Mouse (Mus musculus) CH12.LX (cell line): ENCODE results near the gene Cramp1l.

ENCODE experiments used
- CTCF ChIP-seq, 2 experiments: IDR thresholded peaks in 1 of 2; conservative IDR thresholded peaks in 1 of 2; 2 replicates each; pipeline ENCODE4 v1.5.1; 2011 to 2012; ENCODE audit warnings: low read depth in 2 of 2, low read length in 2 of 2, improper control_type of control experiment in 1 of 2, inconsistent platforms in 1 of 2, mild to moderate bottlenecking in 1 of 2, moderate library complexity in 1 of 2
- EP300 ChIP-seq: IDR thresholded peaks from 2 replicates; pipeline ENCODE4 v1.6.1; 2011; ENCODE audit warnings: low read length, improper control_type of control experiment
- GABPA ChIP-seq: IDR thresholded peaks from 2 replicates; pipeline ENCODE4 v1.6.1; 2012; ENCODE audit warnings: low read depth, low read length, improper control_type of control experiment, inconsistent platforms; ENCODE audit not compliant: insufficient replicate concordance
- HCFC1 ChIP-seq: IDR thresholded peaks from 2 replicates; pipeline ENCODE4 v1.6.1; 2012; ENCODE audit warnings: low read depth, mild to moderate bottlenecking, inconsistent platforms, low read length, improper control_type of control experiment
- MYC ChIP-seq: IDR thresholded peaks from 2 replicates; pipeline ENCODE4 v1.6.1; 2011; ENCODE audit warnings: low read depth, mild to moderate bottlenecking, improper control_type of control experiment, low read length
- NELFE ChIP-seq: IDR thresholded peaks from 2 replicates; pipeline ENCODE4 v1.6.1; 2011; ENCODE audit warnings: low read depth, low read length, improper control_type of control experiment
- PAX5 ChIP-seq: IDR thresholded peaks from 2 replicates; pipeline ENCODE4 v1.6.1; 2012; ENCODE audit warnings: low read length, inconsistent platforms, mixed read lengths
- POLR2A ChIP-seq: IDR thresholded peaks from 2 replicates; pipeline ENCODE4 v1.6.1; 2011; ENCODE audit warnings: low read depth, mild to moderate bottlenecking, improper control_type of control experiment, low read length
- POLR2AphosphoS2 ChIP-seq: IDR thresholded peaks from 2 replicates; pipeline ENCODE4 v1.6.1; 2011; ENCODE audit warnings: low read depth, low read length, improper control_type of control experiment
- ZKSCAN1 ChIP-seq: IDR thresholded peaks from 2 replicates; pipeline ENCODE4 v1.6.1; 2012; ENCODE audit warnings: low read depth, inconsistent platforms, low read length, improper control_type of control experiment, borderline replicate concordance

DNA sequence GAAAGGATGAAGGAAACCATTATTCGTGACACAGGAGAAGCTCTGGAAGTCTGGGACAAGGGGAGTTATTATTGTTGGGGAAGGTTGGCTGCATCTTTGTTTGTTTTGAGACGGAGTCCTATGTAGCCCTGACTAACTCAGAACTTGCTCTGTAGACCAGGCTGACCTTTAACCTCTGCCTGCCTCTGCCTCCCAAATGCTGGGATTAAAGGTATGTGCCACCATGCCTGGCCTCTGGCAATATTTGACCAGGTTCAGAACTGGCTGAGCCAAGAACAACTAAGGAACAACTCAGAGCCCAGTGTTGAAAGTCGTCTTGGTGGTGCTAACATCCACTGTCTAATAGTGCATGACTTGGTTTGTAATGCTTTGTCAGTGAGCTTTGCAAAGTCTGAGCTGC is 49.6 kb upstream of the Cramp1l start:
- TF ChIP-seq EP300: no peak
- TF ChIP-seq HCFC1: no peak
- TF ChIP-seq CTCF (conservative IDR thresholded peaks at IDR 0.05 in 1 of 2, IDR thresholded peaks at IDR 0.05 in 1 of 2; ENCODE audit: low read depth in 2 of 2, low read length in 2 of 2): no peak
- no peak for TF ChIP-seq MYC
- no peak for TF ChIP-seq POLR2A
- no peak for TF ChIP-seq GABPA
- TF ChIP-seq ZKSCAN1: no peak
- no peak for TF ChIP-seq NELFE
- no peak for TF ChIP-seq PAX5
- TF ChIP-seq POLR2AphosphoS2: no peak
